Mouse (Mus musculus) spleen, adult 2 months (tissue): ENCODE data around the gene Gstm2.
"Not testable (repeated sequence)": the region's sequence is repeated elsewhere in the genome, so short reads cannot be mapped to it uniquely, and the experiment has no call there.

Experiments used
- CTCF ChIP-seq: fragments of 200-500 bp; IDR thresholded peaks from 2 replicates; pipeline ENCODE4 v1.5.1; 2011; ENCODE audit warnings: mild to moderate bottlenecking, inconsistent platforms; ENCODE audit not compliant: insufficient read depth, insufficient read length, insufficient replicate concordance; ENCODE audit errors: extremely low read depth
- POLR2A ChIP-seq: fragments of 200-500 bp; IDR thresholded peaks from 2 replicates; pipeline ENCODE4 v1.6.1; 2011; ENCODE audit warnings: low read depth, low read length, inconsistent platforms

GRCm38 (mm10) chr3:108020351-108021022 lies 34.2 kb upstream of the Gstm2 start:
- TF ChIP-seq CTCF, POLR2A: not testable (repeated sequence)
